ENCODE assay signal across 21 mouse cellular contexts in genomic region chr5:148774446-148774845, GRCm38 (mm10).
DNase-seq lines count a peak whose midpoint lies in the region; ATAC-seq and TF ChIP-seq lines count a peak whose summit lies in the region.
"Had no signal": no experiment of that assay in that cellular context is flagged by ENCODE, and none has a peak within 500 bp of the region (broad histone marks: within the 10 kb centered on the region; RNA-seq: fewer than 3 reads in every experiment).

No protein-coding gene starts in this region.

- no peaks in the 10 kb centered on the region for H3K9me3 ChIP-seq in lung, embryonic 14.5 days (ENCODE audit: low read depth, low read length)
- no peaks in the 10 kb centered on the region for H3K9me3 ChIP-seq in liver, embryonic 15.5 days (replicated peaks)
- H3K9me3 ChIP-seq: heart, embryonic 10.5 days; kidney, embryonic 15.5 days; limb, embryonic 13.5 days; midbrain, embryonic 10.5 days had no signal

- H3K27me3 ChIP-seq in lung, embryonic 14.5 days (ENCODE audit: insufficient read depth, low read length), result no peaks in the 10 kb centered on the region
- H3K27me3 ChIP-seq in liver, embryonic 15.5 days, result peaks cover 5% of the 10 kb centered on the region; the same call in 1 of the 2 replicates
- H3K27me3 ChIP-seq: kidney, embryonic 15.5 days; limb, embryonic 13.5 days had no signal

- no peak overlapping the region for H3K4me3 ChIP-seq in lung, embryonic 14.5 days (ENCODE audit: low read depth, low read length)
- H3K4me3 ChIP-seq in lung, adult 2 months (replicated peaks; ENCODE audit: extremely low read depth, low read depth, low read length), result no peak overlapping the region
- H3K4me3 ChIP-seq in liver, embryonic 15.5 days (replicated peaks), result no peak overlapping the region
- H3K4me3 ChIP-seq: gastrocnemius, adult 2 months; heart, embryonic 10.5 days; hindbrain, embryonic 10.5 days; kidney, embryonic 15.5 days; limb, embryonic 13.5 days; midbrain, embryonic 10.5 days had no signal

- H3K36me3 ChIP-seq in lung, embryonic 14.5 days (ENCODE audit: insufficient read depth), result no peaks in the 10 kb centered on the region
- H3K36me3 ChIP-seq in liver, embryonic 15.5 days (replicated peaks), result no peaks in the 10 kb centered on the region
- H3K36me3 ChIP-seq: heart, embryonic 10.5 days; hindbrain, embryonic 10.5 days; kidney, embryonic 15.5 days; limb, embryonic 13.5 days; midbrain, embryonic 10.5 days had no signal

- ATAC-seq in lung, embryonic 14.5 days (ENCODE audit: insufficient read depth), result peak; percentile 24; the same call in 1 of the 2 replicates
- ATAC-seq in common myeloid progenitor, adult 5-6 weeks (replicated peaks; ENCODE audit: low read depth, poor library complexity, severe bottlenecking), result peak; percentile 31; the same call in 1 of the 2 replicates
- ATAC-seq in liver, embryonic 15.5 days (ENCODE audit: insufficient read depth), result peak; percentile 94
- ATAC-seq: forebrain, embryonic 14.5 days; hindbrain, embryonic 16.5 days had no signal

- intact Hi-C loops in gastrocnemius, postnatal 14 days (cut with DNase I; ENCODE audit: low total_unique reads), result no loop called here

- 44% methylated on average over 3 of the region's 3 CpGs for WGBS in lung, embryonic 14.5 days
- 51% methylated on average over 3 of the region's 3 CpGs for WGBS in lung, adult 2 months
- 13% methylated on average over 3 of the region's 3 CpGs for WGBS in liver, embryonic 15.5 days (ENCODE audit: insufficient replicate concordance)

- H3K9ac ChIP-seq in lung, embryonic 14.5 days, result no peak overlapping the region
- no peak overlapping the region for H3K9ac ChIP-seq in liver, embryonic 15.5 days
- H3K9ac ChIP-seq: kidney, embryonic 15.5 days; limb, embryonic 13.5 days had no signal

- no peak for TF ChIP-seq CTCF in lung, embryonic 14.5 days (IDR thresholded peaks at IDR 0.05; ENCODE audit: low read depth)
- no peak for TF ChIP-seq CTCF in lung, adult 2 months (IDR thresholded peaks at IDR 0.05; ENCODE audit: insufficient read depth, low read length)

- H3K27ac ChIP-seq in lung, embryonic 14.5 days (ENCODE audit: low read depth), result no peak overlapping the region
- peak overlapping the region; percentile 34 for H3K27ac ChIP-seq in liver, embryonic 15.5 days (replicated peaks)
- H3K27ac ChIP-seq: gastrocnemius, adult 2 months; heart, embryonic 10.5 days; hindbrain, embryonic 10.5 days; kidney, embryonic 15.5 days; limb, embryonic 13.5 days; midbrain, embryonic 10.5 days had no signal

- no peaks in the 10 kb centered on the region for H3K4me1 ChIP-seq in lung, embryonic 14.5 days (ENCODE audit: insufficient read depth)
- no peaks in the 10 kb centered on the region for H3K4me1 ChIP-seq in lung, adult 2 months (ENCODE audit: control insufficient read depth, insufficient read depth, low read length)
- peaks cover 32% of the 10 kb centered on the region for H3K4me1 ChIP-seq in liver, embryonic 15.5 days (replicated peaks)
- H3K4me1 ChIP-seq: midbrain, embryonic 10.5 days had no signal

- no peak for TF ChIP-seq POLR2A in lung, adult 2 months (IDR thresholded peaks at IDR 0.05; ENCODE audit: borderline replicate concordance, extremely low read depth, low read depth, low read length)

- no peak for DNase-seq in lung, embryonic 14.5 days
- no peak for DNase-seq in lung, adult 2 months
- DNase-seq in adrenal gland, adult (ENCODE audit: inconsistent age in 2 of 2, low spot score in 1 of 2), result no peak
- no peak for DNase-seq in adrenal gland, postnatal 10 days
- DNase-seq in gastrocnemius, postnatal 14 days, result no peak
- DNase-seq: adrenal gland, postnatal 36 days; cerebellum, adult 11-12 months; cerebellum, postnatal 36 days; gastrocnemius, adult 2 months; kidney, adult 11 months; kidney, postnatal 36 days; lung, postnatal 4 days had no signal

- no peak overlapping the region for H3K4me2 ChIP-seq in lung, embryonic 14.5 days
- H3K4me2 ChIP-seq in liver, embryonic 15.5 days, result peak overlapping the region; percentile 45
- H3K4me2 ChIP-seq: kidney, embryonic 15.5 days; limb, embryonic 13.5 days had no signal

Comparison
In these comparisons a context has a peak if more than half of its experiments do, and no peak if none do; other contexts are left out.
1. ATAC-seq: peak in every context shown above with its lines; median percentile 94 in liver, embryonic 15.5 days; 31 in common myeloid progenitor, adult 5-6 weeks; 24 in lung, embryonic 14.5 days.